Mouse (Mus musculus): ENCODE results near the gene Xrn2.

Gene Xrn2

GRCm38 (mm10) chr2:147067480-147068246 is 54.9 kb downstream of the Xrn2 start:
- DNase-seq = no peak

GRCm38 (mm10) chr2:147069077-147069476 is 56.3 kb downstream of the Xrn2 start:
- no peak for DNase-seq

GRCm38 (mm10) chr2:147070305-147070704 is 57.5 kb downstream of the Xrn2 start:
- DNase-seq = no peak

GRCm38 (mm10) chr2:147073962-147074361 is 61.2 kb downstream of the Xrn2 start:
- no peak for DNase-seq

GRCm38 (mm10) chr2:147074399-147074798 is 61.6 kb downstream of the Xrn2 start:
- DNase-seq = no peak

GRCm38 (mm10) chr2:147082391-147082790 is 69.6 kb downstream of the Xrn2 start:
- no peak for DNase-seq

GRCm38 (mm10) chr2:147083471-147084365 is 70.9 kb downstream of the Xrn2 start:
- DNase-seq = no peak

GRCm38 (mm10) chr2:147084366-147085071 is 71.7 kb downstream of the Xrn2 start:
- no peak for DNase-seq

GRCm38 (mm10) chr2:147085072-147085870 is 72.5 kb downstream of the Xrn2 start, which contains the start of gene Nkx2-4:
Gene Nkx2-4 (minus strand): TSS chr2:147085445.
- no peak for DNase-seq

GRCm38 (mm10) chr2:147085937-147086336 is 73.1 kb downstream of the Xrn2 start:
- no peak for DNase-seq

- DNase-seq = no peak
These were observed 73.6 kb downstream of the Xrn2 start for GRCm38 (mm10) chr2:147086441-147086840.

- no peak for DNase-seq
These were observed 106.9 kb downstream of the Xrn2 start for GRCm38 (mm10) chr2:147119736-147120135.

- no peak for DNase-seq
These were observed 114.6 kb downstream of the Xrn2 start for GRCm38 (mm10) chr2:147127366-147127765.

Data from right cerebral cortex, postnatal 14 days (tissue).